Mouse (Mus musculus) heart, adult 2 months (tissue): ENCODE results near the gene Ptprd. TPM values are rescaled to one million over a fixed set of nuclear protein-coding genes. Genes with fewer than 3 reads are reported as not detected.

ENCODE experiments used
- DNase-seq, 2 experiments: peaks; one replicate each; pipeline ENCODE4 v3.0.0; 2021
- H3K27ac ChIP-seq: fragments of 200-600 bp; 2 replicates; pipeline ENCODE4 v1.8.1; 2022
- H3K27me3 ChIP-seq: fragments of 200-500 bp; 2 replicates; pipeline ENCODE4 v1.6.1; 2012; ENCODE audit warnings: mild to moderate bottlenecking, low read length, inconsistent platforms, mixed read lengths; ENCODE audit not compliant: control insufficient read depth, insufficient read depth
- H3K36me3 ChIP-seq: fragments of 200-500 bp; 2 replicates; pipeline ENCODE4 v1.6.1; 2012; ENCODE audit warnings: low read length, inconsistent platforms; ENCODE audit not compliant: control insufficient read depth, insufficient read depth
- H3K4me1 ChIP-seq: fragments of 200-500 bp; 2 replicates; pipeline ENCODE4 v1.6.1; 2011; ENCODE audit warnings: low read length; ENCODE audit not compliant: control insufficient read depth, insufficient read depth
- H3K4me3 ChIP-seq: fragments of 200-600 bp; 2 replicates; pipeline ENCODE4 v1.8.1; 2022
- H3K79me2 ChIP-seq: fragments of 200-500 bp; replicated peaks from 2 replicates; pipeline ENCODE4 v1.6.1; 2012; ENCODE audit warnings: mild to moderate bottlenecking, inconsistent platforms, low read length, moderate library complexity, mixed read lengths; ENCODE audit not compliant: control insufficient read depth, insufficient read depth
- H3K9ac ChIP-seq: fragments of 200-500 bp; 2 replicates; pipeline ENCODE4 v1.6.1; 2012; ENCODE audit warnings: low read depth, mild to moderate bottlenecking, control low read depth, inconsistent platforms, low read length, mixed read lengths
- CTCF ChIP-seq: fragments of 200-600 bp; IDR thresholded peaks from 2 replicates; pipeline ENCODE4 v1.8.1; 2022; ENCODE audit warnings: antibody characterized with exemption, mild to moderate bottlenecking, moderate library complexity
- EP300 ChIP-seq: fragments of 200-500 bp; IDR thresholded peaks from 2 replicates; pipeline ENCODE4 v1.6.1; 2011; ENCODE audit warnings: low read depth, low read length, control low read depth; ENCODE audit not compliant: insufficient read depth
- POLR2A ChIP-seq: fragments of 200-500 bp; IDR thresholded peaks from 2 replicates; pipeline ENCODE4 v1.6.1; 2011; ENCODE audit warnings: mild to moderate bottlenecking, low read depth, low read length, control low read depth; ENCODE audit not compliant: insufficient read depth
- WGBS: fragments of 180-500 bp; shearing (Covaris S2); methylation state at CpG from one replicate; pipeline ENCODE4 v1.1.7; 2018; 5-methylcytosine and 5-hydroxymethylcytosine counted together
- intact Hi-C: fragments of 180-260 bp; cut with DNase I; formaldehyde crosslinking; loops from one replicate; pipeline ENCODE4 v1.15.1; 2025
- polyA plus RNA-seq: library from polyadenylated mRNA; depleted of rRNA; stranded (reverse); fragments of >200 nt; gene quantifications from 2 replicates; pipeline ENCODE4 v1.2.3, GENCODE M21; 2012
- total RNA-seq, 2 experiments: library from RNA; stranded (reverse); gene quantifications; 2 replicates each; pipeline ENCODE4 v1.2.3; 2021

Ptprd gene
- total and polyA plus RNA-seq, 3 experiments = 2.7 to 7.0 (median 5.3) TPM

- Histone ChIP-seq H3K9ac (no peak overlapping the region), H3K4me3 (no peak overlapping the region), H3K36me3 (no peaks in the 10 kb centered on the region), H3K79me2 (no peaks in the 10 kb centered on the region), H3K27me3 (no peaks in the 10 kb centered on the region), H3K27ac (no peak overlapping the region), H3K4me1 (peaks cover 1% of the 10 kb centered on the region; the same call in 1 of the 2 replicates)
- TF ChIP-seq EP300 (no peak), POLR2A (no peak), CTCF (no peak)
- DNase-seq = no peak
- intact Hi-C loops = no loop called here
- WGBS = 83% methylated on average over 2 of the region's 2 CpGs
Observed at GRCm38 (mm10) chr4:76419641-76420040, 1792.1 kb downstream of the Ptprd start.

- no peak overlapping the region for H3K27ac ChIP-seq
- H3K9ac ChIP-seq = no peak overlapping the region
- no peak for DNase-seq
- no peaks in the 10 kb centered on the region for H3K36me3 ChIP-seq
- H3K79me2 ChIP-seq = no peaks in the 10 kb centered on the region
- H3K4me3 ChIP-seq = no peak overlapping the region
- H3K27me3 ChIP-seq = no peaks in the 10 kb centered on the region
- intact Hi-C loops = no loop called here
- TF ChIP-seq CTCF (no peak), POLR2A (no peak), EP300 (no peak)
- 92% methylated on average over 5 of the region's 5 CpGs for WGBS
- no peaks in the 10 kb centered on the region for H3K4me1 ChIP-seq
Observed at GRCm38 (mm10) chr4:76417676-76418075, 1794.1 kb downstream of the Ptprd start.

GRCm38 (mm10) chr4:76415624-76416023, 1796.1 kb downstream of the Ptprd start:
- H3K36me3 ChIP-seq = no peaks in the 10 kb centered on the region
- no peak overlapping the region for H3K27ac ChIP-seq
- no peak for DNase-seq
- WGBS = 74% methylated on average over 5 of the region's 5 CpGs
- intact Hi-C loops = no loop called here
- no peaks in the 10 kb centered on the region for H3K79me2 ChIP-seq
- no peaks in the 10 kb centered on the region for H3K4me1 ChIP-seq
- no peaks in the 10 kb centered on the region for H3K27me3 ChIP-seq
- H3K9ac ChIP-seq = no peak overlapping the region
- TF ChIP-seq POLR2A (no peak), CTCF (no peak), EP300 (no peak)
- H3K4me3 ChIP-seq = no peak overlapping the region

GRCm38 (mm10) chr4:76414591-76414990, 1797.2 kb downstream of the Ptprd start:
- no peak for TF ChIP-seq EP300
- TF ChIP-seq CTCF = no peak
- no peak for TF ChIP-seq POLR2A
- Histone ChIP-seq H3K27ac (no peak overlapping the region), H3K27me3 (no peaks in the 10 kb centered on the region), H3K79me2 (no peaks in the 10 kb centered on the region), H3K36me3 (no peaks in the 10 kb centered on the region), H3K9ac (no peak overlapping the region), H3K4me1 (no peaks in the 10 kb centered on the region), H3K4me3 (no peak overlapping the region)
- WGBS = 58% methylated on average over 4 of the region's 4 CpGs
- no peak for DNase-seq
- intact Hi-C loops = no loop called here

- intact Hi-C loops = no loop called here
- no peaks in the 10 kb centered on the region for H3K36me3 ChIP-seq
- no peaks in the 10 kb centered on the region for H3K27me3 ChIP-seq
- no peak overlapping the region for H3K9ac ChIP-seq
- no peak overlapping the region for H3K4me3 ChIP-seq
- TF ChIP-seq CTCF = no peak
- no peak for TF ChIP-seq POLR2A
- no peak for TF ChIP-seq EP300
- no peak for DNase-seq
- H3K4me1 ChIP-seq = no peaks in the 10 kb centered on the region
- 55% methylated on average over 2 of the region's 2 CpGs for WGBS
- H3K27ac ChIP-seq = no peak overlapping the region
- H3K79me2 ChIP-seq = no peaks in the 10 kb centered on the region
Observed at GRCm38 (mm10) chr4:76410053-76410452, 1801.7 kb downstream of the Ptprd start.

GRCm38 (mm10) chr4:76409159-76409558, 1802.6 kb downstream of the Ptprd start:
- no peak overlapping the region for H3K9ac ChIP-seq
- no peak for TF ChIP-seq EP300
- TF ChIP-seq POLR2A = no peak
- TF ChIP-seq CTCF = no peak
- H3K4me3 ChIP-seq = no peak overlapping the region
- H3K79me2 ChIP-seq = no peaks in the 10 kb centered on the region
- 70% methylated on average over 3 of the region's 3 CpGs for WGBS
- no peak for DNase-seq
- H3K4me1 ChIP-seq = no peaks in the 10 kb centered on the region
- H3K27me3 ChIP-seq = no peaks in the 10 kb centered on the region
- H3K36me3 ChIP-seq = no peaks in the 10 kb centered on the region
- H3K27ac ChIP-seq = no peak overlapping the region
- intact Hi-C loops = no loop called here
